Mouse (Mus musculus) megakaryocyte, embryonic 14.5 days (primary cell): ENCODE results near the gene Ctps.

Experiments
- FLI1 ChIP-seq: IDR thresholded peaks from 2 replicates; pipeline ENCODE4 v1.6.1; 2012; ENCODE audit warnings: low read length, inconsistent platforms, mixed read lengths
- GATA1 ChIP-seq: IDR thresholded peaks from 3 replicates; pipeline ENCODE4 v1.6.1; 2012; ENCODE audit warnings: mixed read lengths, low read length, inconsistent platforms, borderline replicate concordance

DNA sequence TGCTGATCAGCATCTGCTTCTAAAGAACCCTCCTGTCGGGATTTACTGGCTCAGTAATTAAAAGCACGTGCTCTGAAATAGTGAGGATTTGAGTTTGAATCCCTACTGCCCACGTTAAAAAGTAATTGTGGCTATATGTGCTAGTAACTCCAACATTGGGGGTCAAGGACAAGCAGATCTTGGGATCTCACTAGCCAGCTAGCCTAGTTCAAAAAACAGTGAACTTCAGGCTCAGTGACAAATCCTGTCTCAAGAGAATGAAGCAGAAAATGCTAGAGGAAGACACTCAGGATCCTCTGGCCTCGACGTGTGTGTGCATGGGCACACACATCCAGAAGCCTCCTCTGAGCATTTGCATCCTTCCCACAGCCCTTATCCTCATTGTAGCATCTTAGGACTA is 48.3 kb downstream of the Ctps start:
- TF ChIP-seq FLI1 (no peak), GATA1 (no peak)
